Mouse (Mus musculus) spleen, postnatal 0 days (tissue): ENCODE measurements around the gene Chat. TPM values are rescaled to one million over a fixed set of nuclear protein-coding genes. Genes with fewer than 3 reads are reported as not detected.

Source experiments
- polyA plus RNA-seq: library from polyadenylated mRNA; unstranded; fragments of >200 nt; fragmentation: Nextera tagmentation; extraction: Ambion mirVana; gene quantifications from 2 replicates; pipeline ENCODE4 v1.2.1, GENCODE M21; 2015

The Chat gene
- polyA plus RNA-seq = not detected in 2 replicates

DNA sequence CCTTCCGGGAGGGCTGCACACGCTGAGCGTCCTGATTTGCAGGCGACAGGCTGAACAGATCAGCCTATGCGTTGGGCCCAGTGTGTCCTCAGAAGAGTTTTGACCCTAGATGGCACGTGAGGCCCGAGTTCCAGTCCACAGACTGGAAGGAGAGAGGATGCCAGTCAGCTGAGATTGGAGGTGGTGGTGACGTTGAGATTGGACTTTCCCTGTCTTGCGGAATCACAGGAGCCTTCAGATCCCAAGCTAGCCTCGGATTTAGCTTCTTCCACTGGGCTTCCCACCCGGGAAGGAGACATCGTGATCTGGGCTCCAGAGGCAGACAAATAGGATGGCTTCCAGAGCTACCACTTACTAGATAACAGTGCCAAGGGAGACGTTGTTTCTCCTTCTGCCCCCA lies at the start of gene Chat:
TSS of gene Chat (minus strand) at position 101 of the 400 bp plus-strand sequence.

DNA sequence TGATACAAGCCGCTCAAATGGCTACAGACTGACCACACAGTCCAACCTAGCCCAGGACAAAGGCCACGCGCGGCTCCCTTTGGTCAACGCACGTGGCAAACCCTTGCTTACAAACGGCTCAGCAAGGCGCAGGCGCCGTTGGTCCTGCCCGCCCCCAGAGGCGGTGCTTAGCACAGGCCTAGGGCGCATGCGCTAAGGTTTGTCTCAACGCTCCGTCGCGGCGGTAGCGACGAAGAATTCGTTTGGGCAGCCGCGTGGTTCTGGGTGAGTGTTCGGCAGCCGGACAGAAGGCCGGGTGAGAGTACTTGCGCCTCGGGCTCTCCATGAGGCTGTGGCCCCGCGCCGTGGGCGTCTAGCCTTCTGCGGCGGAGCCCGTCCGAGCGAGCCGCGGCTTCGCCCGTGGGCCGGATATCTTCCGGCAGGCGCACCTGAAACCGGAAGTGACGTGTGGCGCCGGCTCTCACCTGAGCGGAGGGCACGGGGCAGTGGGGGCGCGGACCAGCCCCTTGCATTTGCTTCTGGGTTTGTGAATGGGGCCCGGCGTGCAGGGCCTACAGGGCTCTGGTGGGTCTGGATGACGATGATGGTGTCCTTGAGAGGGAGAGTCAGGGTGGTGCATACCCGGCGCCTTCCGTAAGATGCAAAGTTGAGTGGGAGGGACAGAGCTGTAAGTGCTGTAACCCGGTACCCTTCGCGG lies 47.7 kb upstream of the Chat start, which contains the start of gene Ercc6:
TSS of gene Ercc6 (plus strand) at position 186 of the 697 bp plus-strand sequence.

DNA sequence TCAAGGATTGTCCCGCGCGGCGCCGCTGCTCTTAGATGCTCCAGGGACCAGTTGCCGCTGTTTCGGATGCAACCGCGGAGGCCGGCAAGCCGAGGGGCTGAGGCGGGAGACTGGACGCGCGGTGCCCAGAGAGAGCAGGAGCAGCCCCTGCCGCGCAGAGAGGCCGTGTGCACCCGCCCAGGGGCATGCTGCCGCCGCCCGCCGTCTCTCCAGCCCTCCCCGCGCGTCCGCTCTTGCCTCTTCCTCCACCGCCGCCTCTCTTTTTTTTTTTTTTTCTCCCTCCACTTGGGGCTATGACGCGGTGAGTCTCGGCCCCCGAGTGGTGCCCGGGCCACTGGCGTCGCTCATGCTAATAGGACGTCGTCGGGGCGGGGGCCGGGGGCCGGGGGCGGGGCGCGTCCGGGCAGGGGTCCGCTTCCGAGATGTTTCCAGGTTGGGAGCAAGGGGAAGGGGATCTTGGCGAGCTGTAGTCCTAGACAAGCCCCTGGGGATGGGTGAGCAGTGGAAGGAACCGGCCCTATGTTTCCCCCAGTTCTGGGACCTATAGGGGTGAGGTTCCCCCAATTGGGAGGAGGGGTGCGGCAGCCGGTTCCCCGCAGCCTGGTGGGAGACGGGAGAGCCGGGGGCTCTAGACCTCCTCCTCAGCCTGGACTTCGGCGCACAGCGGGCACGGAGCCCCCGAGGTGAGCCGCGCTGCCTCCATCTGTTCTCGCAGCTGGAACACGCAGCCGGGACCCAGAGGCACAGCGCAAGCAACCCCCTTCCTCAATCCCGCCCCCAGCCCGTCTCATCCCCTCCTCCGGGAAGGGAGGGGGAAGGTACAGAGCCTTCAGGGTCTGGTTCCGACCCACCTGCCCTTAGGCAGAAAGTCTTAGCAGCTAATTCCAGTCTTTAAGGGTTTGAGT lies 936 bp downstream of the Chat start, which contains the start of gene Slc18a3:
TSS of gene Slc18a3 (minus strand) at position 250 of the 905 bp plus-strand sequence.

DNA sequence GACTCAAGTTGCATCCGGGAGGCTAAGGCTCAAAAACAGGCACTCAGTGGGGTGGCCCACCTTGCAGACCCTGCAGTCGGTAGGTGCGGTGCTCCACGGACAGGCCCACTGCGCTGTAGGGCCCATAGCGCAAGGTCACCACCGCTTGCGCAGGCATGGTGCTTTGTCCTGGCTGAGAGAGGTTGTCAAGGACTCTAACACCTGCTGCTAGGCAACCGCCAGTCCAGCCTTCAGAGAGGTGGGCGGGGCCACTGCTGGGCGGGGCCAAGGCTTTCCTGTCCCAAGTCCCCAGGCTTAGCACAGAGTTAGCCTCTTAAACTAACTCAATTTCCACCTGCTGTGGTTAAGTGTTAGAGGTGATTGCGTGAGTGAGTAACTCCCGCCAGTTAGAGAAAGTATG lies 77.6 kb downstream of the Chat start, which contains the start of gene 1700024G13Rik:
TSS of gene 1700024G13Rik (minus strand) at position 196 of the 400 bp plus-strand sequence.

Other genes with a start within 250 kb of the Chat start
- 0.38 and 1.0 TPM in 2 replicates for gene Ogdhl, start 144.0 kb downstream of the Chat start, polyA plus RNA-seq
- not detected in 2 replicates for gene 1700024G13Rik, start 77.6 kb downstream of the Chat start, polyA plus RNA-seq
- gene Slc18a3, start 1.1 kb downstream of the Chat start, polyA plus RNA-seq = not detected in 2 replicates
- gene Ercc6, start 47.5 kb upstream of the Chat start, polyA plus RNA-seq = 9.0 and 11.8 TPM in 2 replicates
- gene Prrxl1, start 133.4 kb upstream of the Chat start, polyA plus RNA-seq = not detected in 2 replicates
- gene 3425401B19Rik, start 219.3 kb upstream of the Chat start, polyA plus RNA-seq = not detected in 2 replicates